Mouse (Mus musculus): ENCODE data around the gene Crygd. TPM values are rescaled to one million over a fixed set of nuclear protein-coding genes. Genes with fewer than 3 reads are reported as not detected.

Crygd gene
- total RNA-seq, 2 experiments from 2014 or later = not detected

GRCm38 (mm10) chr1:65043433-65043832, 19.8 kb downstream of the Crygd start:
- DNase-seq = peak; percentile 54

GRCm38 (mm10) chr1:65041837-65042236, 21.4 kb downstream of the Crygd start:
- no peak for DNase-seq

GRCm38 (mm10) chr1:65040806-65041205, 22.4 kb downstream of the Crygd start:
- peak; percentile 79 for DNase-seq

GRCm38 (mm10) chr1:65039679-65040078, 23.6 kb downstream of the Crygd start:
- DNase-seq = no peak

GRCm38 (mm10) chr1:65037542-65037941, 25.7 kb downstream of the Crygd start:
- DNase-seq = no peak

GRCm38 (mm10) chr1:65035513-65035912, 27.7 kb downstream of the Crygd start:
- no peak for DNase-seq

- DNase-seq = peak; percentile 68
Observed at GRCm38 (mm10) chr1:65032641-65033040, 30.6 kb downstream of the Crygd start, which contains the start of gene Akr1cl. Akr1cl (minus strand) TSS chr1:65032759.

GRCm38 (mm10) chr1:65028206-65028605, 35.0 kb downstream of the Crygd start:
- DNase-seq = peak; percentile 58

GRCm38 (mm10) chr1:65012726-65013125, 50.5 kb downstream of the Crygd start:
- no peak for DNase-seq

Other genes with a start within 250 kb of the Crygd start
- gene Plekhm3, start 106.6 kb downstream of the Crygd start, total RNA-seq (2021) = 10 to 100 TPM; 16.2 to 22.5 TPM
- 100 to 1,000 TPM; 263 to 490 TPM for gene Akr1cl, start 30.7 kb downstream of the Crygd start, total RNA-seq (2021)
- gene Cryge, start 12.3 kb downstream of the Crygd start, total RNA-seq (2021) = not detected
- not detected for gene Crygc, start 10.2 kb upstream of the Crygd start, total RNA-seq (2021)
- not detected for gene Crygb, start 18.8 kb upstream of the Crygd start, total RNA-seq (2021)
- gene Cryga, start 39.9 kb upstream of the Crygd start, total RNA-seq (2021) = not detected
- gene Gm28845, start 56.1 kb upstream of the Crygd start, total RNA-seq (2021) = not detected
- gene D630023F18Rik, start 59.8 kb upstream of the Crygd start, total RNA-seq (2021) = under 1 TPM; 0.24 to 0.36 TPM
- gene Idh1, start 123.0 kb upstream of the Crygd start, total RNA-seq (2021) = 100 to 1,000 TPM; 272 to 322 TPM
- 10 to 100 TPM; 22.8 to 26.2 TPM for gene Pikfyve, start 123.2 kb upstream of the Crygd start, total RNA-seq (2021)
- gene Pth2r, start 218.6 kb upstream of the Crygd start, total RNA-seq (2021) = not detected

All from adrenal gland, postnatal 10 days (tissue).